Mouse (Mus musculus): ENCODE measurements around the gene Flt3.

GRCm38 (mm10) chr5:147309786-147310185 is 90.5 kb downstream of the Flt3 start:
- no peak for TF ChIP-seq POLR2A (IDR thresholded peaks at IDR 0.05; ENCODE audit: low read depth, low read length)
- no peak for TF ChIP-seq CTCF (IDR thresholded peaks at IDR 0.05; ENCODE audit: extremely low read depth, insufficient read length, insufficient replicate concordance, low read depth, low read length)
